Mouse (Mus musculus): ENCODE data around the gene Iqcf1.

GRCm38 (mm10) chr9:106485076-106485475 is 14.7 kb upstream of the Iqcf1 start:
- TF ChIP-seq CTCF (conservative IDR thresholded peaks at IDR 0.05 in 1 of 2, IDR thresholded peaks at IDR 0.05 in 1 of 2; ENCODE audit: low read depth in 2 of 2, low read length in 2 of 2) (no peak), ZKSCAN1 (IDR thresholded peaks at IDR 0.05; ENCODE audit: borderline replicate concordance, low read depth, low read length) (no peak), MAX (IDR thresholded peaks at IDR 0.05; ENCODE audit: low read length) (no peak), POLR2A (IDR thresholded peaks at IDR 0.05; ENCODE audit: low read depth, low read length) (no peak), EP300 (IDR thresholded peaks at IDR 0.05; ENCODE audit: low read length) (no peak), GABPA (IDR thresholded peaks at IDR 0.05; ENCODE audit: insufficient replicate concordance, low read depth, low read length) (no peak), JUND (conservative IDR thresholded peaks at IDR 0.05; ENCODE audit: low read depth, low read length) (no peak), NELFE (IDR thresholded peaks at IDR 0.05; ENCODE audit: low read depth, low read length) (no peak), TBP (conservative IDR thresholded peaks at IDR 0.05; ENCODE audit: low read depth, low read length) (no peak), E2F4 (IDR thresholded peaks at IDR 0.05; ENCODE audit: insufficient replicate concordance, low read depth, low read length) (no peak), USF2 (conservative IDR thresholded peaks at IDR 0.05; ENCODE audit: low read depth, low read length) (no peak)
